Mouse (Mus musculus): ENCODE data around the gene Marveld1. TPM values are rescaled to one million over a fixed set of nuclear protein-coding genes. Genes with fewer than 3 reads are reported as not detected.

Marveld1 gene
- polyA plus RNA-seq, 1 experiment from 2014 or later, result 19.3 TPM

DNA sequence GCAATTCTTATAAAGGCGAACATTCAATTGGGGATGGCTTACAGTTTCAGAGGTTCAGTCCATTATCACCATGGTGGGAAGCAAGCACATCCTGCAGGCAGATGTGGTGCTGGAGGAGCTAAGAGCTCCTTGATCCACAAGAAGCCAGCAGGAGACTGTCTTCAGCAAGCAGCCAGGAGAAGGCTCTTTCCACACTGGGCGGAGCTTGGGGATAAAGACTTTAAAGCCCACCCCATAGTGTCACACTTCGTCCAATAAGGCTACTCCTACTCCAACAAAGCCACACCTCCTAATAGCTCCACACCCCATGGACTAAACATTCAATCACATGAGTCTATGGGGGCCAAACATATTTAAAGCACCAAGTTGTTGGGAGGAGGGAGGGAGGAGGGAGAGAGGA lies 5.2 kb upstream of the Marveld1 start:
- H3K9me3 ChIP-seq, result no peaks in the 10 kb centered on the region
- H3K9ac ChIP-seq, result no peak overlapping the region
- H3K4me3 ChIP-seq (replicated peaks), result no peak overlapping the region
- H3K36me3 ChIP-seq, result no peaks in the 10 kb centered on the region
- no peak overlapping the region for H3K4me2 ChIP-seq
- H3K27me3 ChIP-seq (replicated peaks), result no peaks in the 10 kb centered on the region
- H3K27ac ChIP-seq, result no peak overlapping the region
- ATAC-seq (ENCODE audit: insufficient read depth, low FRiP score, low read depth), result no peak
- peaks cover 2% of the 10 kb centered on the region for H3K4me1 ChIP-seq
- 67% methylated on average over 3 of the region's 3 CpGs for WGBS

DNA sequence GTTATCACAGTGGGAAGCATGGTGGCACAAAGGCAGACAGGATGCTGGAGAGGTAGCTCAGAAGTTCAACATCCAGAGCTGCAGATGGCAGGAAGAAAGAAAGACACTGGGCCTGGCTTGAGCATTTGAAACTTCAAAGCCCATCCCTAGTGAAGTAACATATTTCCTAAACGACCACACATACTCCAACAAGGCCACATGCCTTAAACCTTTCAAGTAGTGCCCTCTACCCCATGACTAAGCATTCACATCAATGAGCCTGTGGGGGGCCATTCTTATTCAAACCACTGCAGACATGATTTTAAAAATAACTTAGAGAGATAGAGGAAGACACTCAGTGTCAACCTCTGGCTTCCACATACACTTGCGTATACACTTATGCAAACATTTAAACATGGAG lies 4.4 kb upstream of the Marveld1 start:
- ATAC-seq (ENCODE audit: insufficient read depth, low FRiP score, low read depth), result no peak
- no peak overlapping the region for H3K27ac ChIP-seq
- H3K4me2 ChIP-seq, result no peak overlapping the region
- H3K9me3 ChIP-seq, result no peaks in the 10 kb centered on the region
- H3K4me1 ChIP-seq, result peaks cover 3% of the 10 kb centered on the region
- no peaks in the 10 kb centered on the region for H3K27me3 ChIP-seq (replicated peaks)
- H3K4me3 ChIP-seq (replicated peaks), result no peak overlapping the region
- H3K36me3 ChIP-seq, result no peaks in the 10 kb centered on the region
- 75% methylated on average over 2 of the region's 2 CpGs for WGBS
- no peak overlapping the region for H3K9ac ChIP-seq

DNA sequence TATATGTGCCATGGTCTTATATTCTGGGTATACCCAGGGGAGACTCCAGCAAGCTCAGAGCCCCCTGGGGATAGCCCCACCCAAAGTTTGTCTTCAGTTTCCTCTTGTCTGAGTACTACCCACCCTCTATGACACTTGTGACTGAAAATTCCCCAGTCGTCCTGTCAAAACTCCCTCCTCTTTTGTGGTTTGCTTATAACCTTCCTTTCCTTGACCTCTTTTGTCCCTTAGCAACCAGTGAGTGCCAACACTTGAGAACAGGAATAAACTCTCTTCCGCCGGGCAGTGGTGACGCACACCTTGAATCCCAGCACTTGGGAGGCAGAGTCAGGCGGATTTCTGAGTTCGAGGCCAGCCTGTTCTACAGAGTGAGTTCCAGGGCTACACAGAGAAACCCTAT lies 3.1 kb upstream of the Marveld1 start:
- no peak for ATAC-seq (ENCODE audit: insufficient read depth, low FRiP score, low read depth)
- H3K4me2 ChIP-seq, result no peak overlapping the region
- H3K4me3 ChIP-seq (replicated peaks), result no peak overlapping the region
- H3K9ac ChIP-seq, result no peak overlapping the region
- no peaks in the 10 kb centered on the region for H3K36me3 ChIP-seq
- H3K27me3 ChIP-seq (replicated peaks), result no peaks in the 10 kb centered on the region
- H3K27ac ChIP-seq, result peak overlapping the region; percentile 42; the same call in 1 of the 2 replicates
- whole genome bisulfite sequencing, result 49% methylated on average over 6 of the region's 6 CpGs
- H3K9me3 ChIP-seq, result no peaks in the 10 kb centered on the region
- H3K4me1 ChIP-seq, result peaks cover 15% of the 10 kb centered on the region

DNA sequence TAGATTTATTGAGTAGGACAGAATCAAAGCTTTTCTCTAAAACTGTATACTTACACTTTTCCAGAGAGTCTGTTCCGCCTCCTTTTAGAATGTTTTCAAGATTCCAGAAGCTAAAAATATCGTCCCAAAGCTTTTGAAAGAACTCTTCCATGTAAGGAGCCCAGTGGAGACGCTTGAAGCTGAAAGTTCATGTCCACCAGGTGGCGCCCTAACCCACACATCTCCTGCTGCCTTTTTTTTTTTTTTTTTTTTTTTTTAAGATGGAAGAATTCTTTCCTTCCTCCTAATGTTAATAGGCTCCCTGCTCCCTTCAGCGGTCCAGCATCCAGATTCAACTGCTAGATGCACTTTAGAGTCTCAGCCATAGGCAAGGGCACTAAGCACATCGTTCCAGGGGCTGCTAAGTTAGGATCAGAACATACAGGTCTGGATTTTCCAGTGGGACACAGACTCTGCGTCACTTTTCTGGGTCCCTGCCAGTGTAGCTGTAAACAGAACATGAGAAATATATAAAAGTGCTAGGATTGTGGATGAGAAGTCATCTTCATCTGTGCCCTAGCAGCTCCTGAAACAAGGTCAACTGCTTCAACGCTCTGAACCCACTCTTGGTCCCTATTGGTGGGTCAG lies 2.5 kb upstream of the Marveld1 start:
- ATAC-seq (ENCODE audit: insufficient read depth, low FRiP score, low read depth), result no peak
- Histone ChIP-seq H3K27me3 (replicated peaks) (0 out of 2 replicates have a peak, but pooled peaks cover 3% of the 10 kb centered on the region), H3K9ac (no peak overlapping the region), H3K4me3 (replicated peaks) (no peak overlapping the region), H3K4me2 (no peak overlapping the region), H3K27ac (peak overlapping the region; percentile 40), H3K9me3 (no peaks in the 10 kb centered on the region), H3K36me3 (no peaks in the 10 kb centered on the region), H3K4me1 (peaks cover 21% of the 10 kb centered on the region)
- WGBS, result 18% methylated on average over 8 of the region's 8 CpGs

DNA sequence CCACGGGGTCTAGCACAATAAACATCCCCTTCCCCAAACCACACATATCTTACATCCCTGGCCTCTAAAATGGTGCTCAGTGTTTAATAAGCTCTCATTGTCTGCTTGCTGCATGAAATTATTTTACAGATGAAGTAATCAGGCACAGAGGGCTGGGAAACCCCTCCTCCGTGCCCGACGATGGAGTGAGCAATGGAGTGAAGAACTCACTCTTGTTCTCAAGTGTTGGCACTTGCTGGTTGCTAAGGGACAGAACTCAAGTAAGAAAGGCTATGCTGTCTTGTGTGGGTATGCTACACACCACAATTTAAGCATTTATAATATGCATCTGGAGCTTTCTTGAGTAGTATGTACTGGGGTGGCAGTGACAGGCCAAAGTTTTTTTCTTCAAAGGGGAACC lies 2.0 kb upstream of the Marveld1 start:
- Histone ChIP-seq H3K27ac (peak overlapping the region; percentile 40; the same call in 1 of the 2 replicates), H3K9me3 (no peaks in the 10 kb centered on the region), H3K36me3 (no peaks in the 10 kb centered on the region), H3K4me2 (no peak overlapping the region), H3K4me1 (peaks cover 23% of the 10 kb centered on the region), H3K27me3 (replicated peaks) (0 out of 2 replicates have a peak, but pooled peaks cover 3% of the 10 kb centered on the region), H3K9ac (no peak overlapping the region), H3K4me3 (replicated peaks) (no peak overlapping the region)
- ATAC-seq (ENCODE audit: insufficient read depth, low FRiP score, low read depth), result no peak
- WGBS, result 67% methylated on average over 4 of the region's 4 CpGs

DNA sequence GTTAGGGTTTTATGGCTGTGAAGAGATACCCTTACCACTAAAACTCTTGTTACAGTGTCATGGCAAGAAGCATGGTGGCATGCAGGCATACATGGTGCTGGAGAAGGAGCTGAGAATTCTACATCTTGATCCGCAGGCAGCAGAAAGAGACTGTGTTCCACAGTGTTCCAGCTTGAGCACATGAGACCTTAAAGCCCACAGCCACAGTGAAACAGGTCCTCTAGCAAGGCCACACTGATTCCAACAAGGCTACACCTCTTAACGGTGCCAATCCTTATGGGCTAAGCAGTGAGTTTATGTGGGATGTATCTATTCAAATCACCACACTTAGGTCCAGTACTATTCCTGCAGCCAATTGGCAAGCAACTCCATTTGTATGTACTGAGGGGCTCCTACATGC lies 1.5 kb upstream of the Marveld1 start:
- ATAC-seq (ENCODE audit: insufficient read depth, low FRiP score, low read depth), result no peak
- H3K9me3 ChIP-seq, result no peaks in the 10 kb centered on the region
- H3K9ac ChIP-seq, result no peak overlapping the region
- 87% methylated on average over 2 of the region's 2 CpGs for WGBS
- no peak overlapping the region for H3K4me3 ChIP-seq (replicated peaks)
- H3K4me2 ChIP-seq, result no peak overlapping the region
- no peak overlapping the region for H3K27ac ChIP-seq
- peaks cover 27% of the 10 kb centered on the region for H3K4me1 ChIP-seq
- 0 out of 2 replicates have a peak, but pooled peaks cover 3% of the 10 kb centered on the region for H3K27me3 ChIP-seq (replicated peaks)
- H3K36me3 ChIP-seq, result no peaks in the 10 kb centered on the region

DNA sequence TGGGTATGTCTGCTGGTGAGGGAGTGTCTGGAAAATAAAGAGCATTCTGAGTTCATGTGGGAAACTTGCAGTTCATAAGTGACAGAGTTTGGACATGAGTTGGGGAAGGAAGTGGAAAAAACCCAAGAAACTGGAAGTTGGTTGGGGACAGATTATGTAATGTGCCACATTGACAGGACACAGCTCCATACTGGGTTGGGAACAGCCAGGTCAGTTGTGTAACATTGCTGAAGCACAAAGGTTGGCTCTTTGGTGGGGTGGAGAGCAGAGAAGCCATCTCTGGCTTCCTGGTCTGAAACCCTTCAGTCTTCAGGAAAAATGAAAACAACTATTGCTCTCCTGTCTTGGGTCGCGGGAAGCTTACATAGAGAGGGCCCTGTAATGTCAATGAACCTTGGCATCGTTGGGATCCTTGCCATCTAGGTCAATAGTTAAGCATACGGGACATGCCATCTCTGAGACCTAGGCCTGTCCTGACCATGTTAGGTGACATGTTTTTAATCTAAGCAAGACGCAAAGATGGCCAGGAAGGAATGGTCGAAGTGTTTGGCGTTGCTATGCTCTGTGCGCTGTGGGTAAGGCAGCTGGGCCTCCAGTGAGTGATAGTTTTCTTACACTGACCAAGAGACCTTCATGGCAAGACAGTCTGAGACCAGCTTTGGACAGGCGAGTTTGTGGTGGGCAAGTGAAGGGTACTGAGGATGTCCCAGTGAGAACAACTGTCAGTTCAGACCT lies 757 bp upstream of the Marveld1 start:
- Histone ChIP-seq H3K36me3 (no peaks in the 10 kb centered on the region), H3K4me2 (peak overlapping the region; percentile 84), H3K9ac (no peak overlapping the region), H3K27ac (peak overlapping the region; percentile 92), H3K9me3 (no peaks in the 10 kb centered on the region), H3K4me1 (peaks cover 32% of the 10 kb centered on the region), H3K4me3 (replicated peaks) (peak overlapping the region; percentile 74; the same call in 1 of the 2 replicates), H3K27me3 (replicated peaks) (0 out of 2 replicates have a peak, but pooled peaks cover 3% of the 10 kb centered on the region)
- whole genome bisulfite sequencing, result 87% methylated on average over 9 of the region's 9 CpGs
- ATAC-seq (ENCODE audit: insufficient read depth, low FRiP score, low read depth), result no peak

DNA sequence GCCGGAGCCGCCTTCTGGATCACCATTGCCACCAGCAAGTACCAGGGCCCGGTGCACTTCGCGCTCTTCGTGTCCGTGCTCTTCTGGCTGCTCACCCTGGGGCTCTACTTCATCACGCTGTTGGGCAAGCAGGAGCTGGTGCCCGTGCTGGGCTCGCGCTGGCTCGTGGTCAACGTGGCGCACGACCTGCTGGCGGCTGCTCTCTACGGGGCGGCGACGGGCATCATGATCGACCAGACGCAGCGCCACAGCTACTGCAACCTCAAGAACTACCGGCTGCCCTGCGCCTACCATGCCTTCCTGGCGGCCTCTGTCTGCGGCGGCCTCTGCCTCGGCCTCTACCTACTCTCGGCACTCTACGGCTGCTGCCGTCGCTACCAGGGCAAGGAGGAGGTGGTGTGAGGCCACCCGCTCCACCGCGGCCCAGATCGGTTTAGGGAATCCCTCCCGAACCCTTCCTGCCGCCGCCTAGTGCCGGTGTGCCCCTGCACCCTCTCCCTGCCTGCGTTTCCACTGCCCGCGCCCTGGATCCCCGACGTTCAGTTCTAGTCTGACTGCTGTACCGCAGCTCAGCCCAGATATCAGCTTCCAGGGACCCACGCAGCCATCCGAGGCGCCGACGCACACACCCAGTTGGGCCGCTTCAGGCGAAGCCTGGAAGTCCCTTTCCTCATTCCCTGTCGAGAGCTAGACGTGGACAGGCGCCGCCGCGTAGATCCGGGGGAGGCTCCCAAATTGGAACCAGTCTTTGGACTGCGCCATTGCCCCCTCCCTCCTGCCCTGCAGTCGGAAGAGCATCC lies 769 bp downstream of the Marveld1 start:
- Histone ChIP-seq H3K27ac (peak overlapping the region; percentile 92), H3K36me3 (no peaks in the 10 kb centered on the region), H3K9me3 (no peaks in the 10 kb centered on the region), H3K4me2 (peak overlapping the region; percentile 84), H3K4me1 (peaks cover 37% of the 10 kb centered on the region), H3K9ac (peak overlapping the region; percentile 80), H3K27me3 (replicated peaks) (0 out of 2 replicates have a peak, but pooled peaks cover 3% of the 10 kb centered on the region), H3K4me3 (replicated peaks) (peak overlapping the region; percentile 74)
- under 1% methylated on average over 63 of the region's 63 CpGs for WGBS
- peak; percentile 13; the same call in 1 of the 2 replicates for ATAC-seq (ENCODE audit: insufficient read depth, low FRiP score, low read depth)

DNA sequence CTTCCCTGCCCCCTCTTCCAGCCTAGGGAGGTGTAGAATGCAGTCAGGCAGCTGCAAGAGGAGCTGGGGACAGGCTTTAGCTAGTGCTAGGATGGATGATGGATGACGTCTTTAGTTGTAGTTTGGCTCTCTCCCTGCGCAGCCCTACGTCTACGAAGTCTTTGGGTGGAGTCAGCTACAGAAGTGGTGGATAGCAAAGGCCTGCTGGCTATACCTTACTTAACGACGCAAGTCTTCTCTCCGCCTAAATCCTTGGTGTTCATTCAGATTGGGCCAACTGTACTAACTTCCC lies 1.3 kb downstream of the Marveld1 start:
- H3K36me3 ChIP-seq, result no peaks in the 10 kb centered on the region
- H3K9ac ChIP-seq, result peak overlapping the region; percentile 80; the same call in 1 of the 2 replicates
- H3K27ac ChIP-seq, result peak overlapping the region; percentile 92
- no peaks in the 10 kb centered on the region for H3K9me3 ChIP-seq
- H3K27me3 ChIP-seq (replicated peaks), result 0 out of 2 replicates have a peak, but pooled peaks cover 3% of the 10 kb centered on the region
- H3K4me1 ChIP-seq, result peaks cover 37% of the 10 kb centered on the region
- ATAC-seq (ENCODE audit: insufficient read depth, low FRiP score, low read depth), result peak; percentile 62
- WGBS, result 17% methylated on average over 7 of the region's 7 CpGs
- peak overlapping the region; percentile 74 for H3K4me3 ChIP-seq (replicated peaks)
- H3K4me2 ChIP-seq, result peak overlapping the region; percentile 84

DNA sequence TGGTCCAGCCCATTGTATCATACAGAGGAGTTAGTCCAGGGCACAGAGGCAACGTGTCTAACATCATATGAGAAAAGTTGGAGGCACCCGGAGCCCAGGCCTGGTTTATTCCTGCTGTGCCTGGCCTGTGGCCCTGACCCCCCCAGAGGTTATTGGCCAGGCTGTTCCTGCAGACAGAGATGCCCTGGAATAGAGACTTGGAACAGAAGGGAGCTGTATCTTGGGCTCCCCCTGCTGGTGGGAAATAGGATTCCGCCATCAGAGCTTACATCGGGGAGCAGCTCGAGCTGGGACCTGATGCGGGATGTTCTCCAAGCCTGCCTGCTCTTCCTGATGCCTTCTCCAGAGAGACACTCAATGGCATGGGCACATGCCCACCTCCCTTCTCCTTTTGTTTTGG lies 4.8 kb downstream of the Marveld1 start:
- H3K27me3 ChIP-seq (replicated peaks), result 0 out of 2 replicates have a peak, but pooled peaks cover 3% of the 10 kb centered on the region
- 3% methylated on average over 6 of the region's 6 CpGs for WGBS
- H3K9ac ChIP-seq, result no peak overlapping the region
- peak overlapping the region; percentile 65; the same call in 1 of the 2 replicates for H3K27ac ChIP-seq
- no peak overlapping the region for H3K4me3 ChIP-seq (replicated peaks)
- peaks cover 36% of the 10 kb centered on the region for H3K4me1 ChIP-seq
- ATAC-seq (ENCODE audit: insufficient read depth, low FRiP score, low read depth), result peak; percentile 11; the same call in 1 of the 2 replicates
- H3K36me3 ChIP-seq, result no peaks in the 10 kb centered on the region
- H3K9me3 ChIP-seq, result no peaks in the 10 kb centered on the region
- no peak overlapping the region for H3K4me2 ChIP-seq

DNA sequence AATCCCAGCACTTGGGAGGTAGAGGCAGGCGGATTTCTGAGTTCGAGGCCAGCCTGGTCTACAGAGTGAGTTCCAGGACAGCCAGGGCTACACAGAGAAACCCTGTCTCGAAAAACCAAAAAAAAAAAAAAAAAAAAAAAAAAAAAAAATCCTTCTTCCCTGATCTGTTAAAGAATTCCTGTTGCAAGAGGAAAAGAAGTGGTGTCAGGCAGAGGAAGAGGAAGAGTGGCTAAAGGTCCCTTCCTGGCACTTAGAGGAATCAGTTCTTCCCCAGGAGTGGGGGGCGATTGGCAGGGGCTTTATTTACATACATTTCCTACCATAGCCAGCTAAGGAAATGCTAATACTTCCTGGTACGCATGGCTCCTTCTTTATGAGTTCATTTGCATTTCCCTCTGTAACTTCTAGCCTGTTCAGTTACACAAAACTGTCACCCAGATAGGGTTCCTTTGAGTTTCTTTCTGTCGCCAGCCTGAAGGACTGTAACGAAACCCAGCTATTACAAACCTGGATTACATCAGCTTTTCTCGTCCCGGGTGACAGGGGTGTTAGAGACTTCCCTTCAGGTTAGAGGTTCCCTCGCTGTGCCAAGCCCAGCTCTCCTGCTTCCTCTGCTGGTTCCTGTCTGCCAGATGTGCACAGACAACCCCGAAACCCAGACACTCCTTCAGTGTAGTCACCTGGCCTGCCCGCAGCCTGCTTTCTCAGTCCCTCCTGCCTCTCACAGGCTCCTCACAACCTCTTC lies 10.5 kb downstream of the Marveld1 start:
- H3K4me1 ChIP-seq, result no peaks in the 10 kb centered on the region
- H3K4me2 ChIP-seq, result no peak overlapping the region
- WGBS, result 47% methylated on average over 12 of the region's 12 CpGs
- H3K9me3 ChIP-seq, result no peaks in the 10 kb centered on the region
- H3K27me3 ChIP-seq (replicated peaks), result no peaks in the 10 kb centered on the region
- no peak overlapping the region for H3K9ac ChIP-seq
- H3K36me3 ChIP-seq, result no peaks in the 10 kb centered on the region
- H3K27ac ChIP-seq, result no peak overlapping the region; the same call in 1 of the 2 replicates
- no peak overlapping the region for H3K4me3 ChIP-seq (replicated peaks)
- no peak for ATAC-seq (ENCODE audit: insufficient read depth, low FRiP score, low read depth)
